Mouse (Mus musculus): ENCODE measurements at regions not wholly inside any gene's neighbourhood (a gene's known extent, or its start where the extent isn't known, plus 50 kb on each side); places are given as distances from the start of the nearest gene placed in this dataset.

DNA sequence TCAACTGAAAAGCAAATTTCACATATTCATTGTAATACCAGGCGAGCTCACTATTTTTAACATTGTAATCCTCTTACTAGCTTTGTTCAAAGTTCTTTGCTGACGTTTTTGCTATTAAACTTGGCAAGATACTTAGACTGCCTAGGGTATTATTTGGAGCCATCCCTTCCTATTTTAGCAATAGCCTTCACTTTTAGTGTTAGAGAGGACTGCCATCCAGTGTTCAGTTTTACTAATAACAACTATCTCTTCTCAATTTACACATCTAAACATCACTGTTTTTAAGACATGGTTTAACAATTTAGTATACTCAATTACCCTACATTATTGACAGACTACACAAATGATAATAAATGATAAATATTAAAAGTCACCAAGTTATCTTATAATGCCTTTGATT, 349.8 kb downstream of the 4932411N23Rik start:
- DNase-seq (ENCODE audit: low read depth, low spot score): peak; percentile 24
